Mouse (Mus musculus) kidney, adult 2 months (tissue): ENCODE results near the gene Hoxc12. TPM values are rescaled to one million over a fixed set of nuclear protein-coding genes. Genes with fewer than 3 reads are reported as not detected.

Experiments used
- DNase-seq: peaks from one replicate; pipeline ENCODE4 v3.0.0; 2021
- H3K27ac ChIP-seq: fragments of 200-500 bp; 2 replicates; pipeline ENCODE4 v1.5.1; 2012; ENCODE audit warnings: low read depth, low read length, control low read depth, inconsistent platforms; ENCODE audit not compliant: insufficient read depth
- H3K27me3 ChIP-seq: fragments of 200-500 bp; replicated peaks from 2 replicates; pipeline ENCODE4 v1.6.1; 2012; ENCODE audit warnings: mild to moderate bottlenecking, moderate library complexity, low read length, inconsistent platforms; ENCODE audit not compliant: control insufficient read depth, insufficient read depth
- H3K36me3 ChIP-seq: fragments of 200-500 bp; 2 replicates; pipeline ENCODE4 v1.6.1; 2012; ENCODE audit warnings: mild to moderate bottlenecking, moderate library complexity, low read length, inconsistent platforms; ENCODE audit not compliant: control insufficient read depth, insufficient read depth
- H3K4me1 ChIP-seq: fragments of 200-500 bp; 2 replicates; pipeline ENCODE4 v1.6.1; 2011; ENCODE audit warnings: low read length; ENCODE audit not compliant: control insufficient read depth, insufficient read depth
- H3K4me3 ChIP-seq: fragments of 200-500 bp; 2 replicates; pipeline ENCODE4 v1.5.1; 2011; ENCODE audit warnings: mild to moderate bottlenecking, low read depth, low read length, control low read depth; ENCODE audit not compliant: insufficient read depth
- CTCF ChIP-seq: fragments of 200-500 bp; conservative IDR thresholded peaks from 2 replicates; pipeline ENCODE4 v1.5.1; 2011; ENCODE audit warnings: low read depth, mild to moderate bottlenecking, control low read depth, low read length, moderate library complexity, mixed read lengths; ENCODE audit not compliant: insufficient read depth, insufficient read length
- POLR2A ChIP-seq: fragments of 200-500 bp; IDR thresholded peaks from one replicate; pipeline ENCODE4 v1.6.1; 2011; ENCODE audit warnings: low read depth, low read length, control low read depth
- WGBS: fragments of 180-500 bp; shearing (Covaris S2); methylation state at CpG from one replicate; pipeline ENCODE4 v1.1.7; 2018; 5-methylcytosine and 5-hydroxymethylcytosine counted together
- polyA plus RNA-seq: library from polyadenylated mRNA; depleted of rRNA; stranded (reverse); fragments of >200 nt; gene quantifications from 2 replicates; pipeline ENCODE4 v1.2.3, GENCODE M21; 2012

The Hoxc12 gene
- polyA plus RNA-seq, 1 experiment = not detected

DNA sequence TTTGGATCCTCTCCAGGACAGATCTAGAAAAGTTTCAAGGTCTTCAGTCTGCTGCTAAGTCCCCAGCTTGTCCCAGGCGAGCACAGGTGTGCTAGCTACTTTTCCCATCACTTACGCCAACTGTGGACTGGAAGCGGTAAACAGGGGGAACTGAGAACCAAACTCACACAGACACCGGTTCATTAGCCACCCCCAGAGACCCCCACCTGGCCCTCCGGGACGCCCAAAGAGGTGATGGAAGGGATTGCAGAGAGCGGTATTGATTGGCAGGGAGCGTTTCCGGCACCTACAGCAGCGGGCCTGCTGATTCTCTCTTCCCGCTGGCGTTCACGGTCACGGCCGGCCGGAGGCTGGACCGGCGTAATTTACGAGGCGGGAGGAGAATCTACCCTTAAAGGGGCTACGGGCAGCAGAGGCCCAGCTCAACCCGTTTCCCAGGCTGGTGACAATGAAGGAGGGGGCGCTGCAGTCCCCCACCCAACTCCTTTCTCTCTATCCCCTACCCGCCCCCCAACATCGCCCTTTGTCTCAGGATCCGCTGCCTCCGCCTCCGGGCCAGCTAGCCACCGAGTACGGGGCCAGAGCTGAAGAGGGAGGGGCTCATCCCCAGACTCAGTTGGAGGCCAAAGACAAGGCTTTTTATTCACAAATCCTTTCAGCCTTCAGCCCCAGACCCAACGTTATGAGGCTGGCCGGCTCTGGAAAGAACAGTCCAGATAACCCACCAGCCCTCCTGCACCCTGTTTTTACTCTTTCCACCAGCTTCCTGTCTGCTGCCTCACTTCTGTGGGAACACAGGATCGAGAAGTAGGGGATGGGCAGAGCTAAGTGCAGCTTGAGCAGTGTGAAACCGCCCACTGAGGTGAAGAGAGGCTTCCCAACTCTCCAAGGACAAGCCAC lies 2.9 kb downstream of the Hoxc12 start:
- WGBS = 8% methylated on average over 34 of the region's 34 CpGs
- Histone ChIP-seq H3K4me1 (no peaks in the 10 kb centered on the region), H3K27me3 (peaks cover 20% of the 10 kb centered on the region), H3K4me3 (no peak overlapping the region), H3K36me3 (no peaks in the 10 kb centered on the region), H3K27ac (no peak overlapping the region)
- DNase-seq = no peak
- TF ChIP-seq CTCF = no peak
- no peak for TF ChIP-seq POLR2A

GRCm38 (mm10) chr15:102942739-102943467 lies 6.3 kb downstream of the Hoxc12 start:
- TF ChIP-seq CTCF = no peak
- no peak for TF ChIP-seq POLR2A
- 3% methylated on average over 53 of the region's 53 CpGs for WGBS
- H3K4me1 ChIP-seq = no peaks in the 10 kb centered on the region
- H3K4me3 ChIP-seq = no peak overlapping the region
- no peaks in the 10 kb centered on the region for H3K36me3 ChIP-seq
- DNase-seq = no peak
- H3K27me3 ChIP-seq = peaks cover 14% of the 10 kb centered on the region
- H3K27ac ChIP-seq = no peak overlapping the region

DNA sequence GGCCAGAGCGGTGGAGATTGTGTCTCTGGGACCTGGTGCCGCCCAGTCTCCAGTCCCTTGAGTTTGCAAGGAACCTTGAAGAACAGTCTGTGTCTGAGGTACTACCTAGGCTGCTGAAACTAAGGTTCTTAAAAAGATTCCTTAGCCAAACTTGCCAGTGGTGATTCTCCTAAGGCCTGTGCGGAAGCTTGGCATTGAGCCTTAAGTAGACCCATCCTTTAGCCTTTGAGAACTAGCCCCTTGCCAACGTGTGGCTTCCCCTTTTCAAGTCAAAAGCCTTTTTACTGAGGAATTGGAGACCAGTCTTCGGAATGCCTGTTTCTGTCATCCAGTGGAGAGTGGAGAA lies 6.9 kb downstream of the Hoxc12 start:
- H3K4me1 ChIP-seq = no peaks in the 10 kb centered on the region
- TF ChIP-seq CTCF = no peak
- TF ChIP-seq POLR2A = no peak
- H3K36me3 ChIP-seq = no peaks in the 10 kb centered on the region
- 30% methylated on average over 5 of the region's 5 CpGs for WGBS
- no peak overlapping the region for H3K4me3 ChIP-seq
- no peak for DNase-seq
- H3K27ac ChIP-seq = no peak overlapping the region
- H3K27me3 ChIP-seq = peaks cover 10% of the 10 kb centered on the region

GRCm38 (mm10) chr15:102945185-102946077 lies 8.9 kb downstream of the Hoxc12 start:
- Histone ChIP-seq H3K4me1 (no peaks in the 10 kb centered on the region), H3K4me3 (no peak overlapping the region), H3K27me3 (peaks cover 10% of the 10 kb centered on the region), H3K27ac (no peak overlapping the region), H3K36me3 (no peaks in the 10 kb centered on the region)
- no peak for TF ChIP-seq POLR2A
- no peak for TF ChIP-seq CTCF
- 31% methylated on average over 22 of the region's 22 CpGs for WGBS
- no peak for DNase-seq

GRCm38 (mm10) chr15:102947276-102947675 lies 10.7 kb downstream of the Hoxc12 start:
- Histone ChIP-seq H3K27ac (no peak overlapping the region), H3K4me1 (no peaks in the 10 kb centered on the region), H3K27me3 (peaks cover 10% of the 10 kb centered on the region), H3K36me3 (no peaks in the 10 kb centered on the region), H3K4me3 (no peak overlapping the region)
- TF ChIP-seq POLR2A (no peak), CTCF (no peak)
- no peak for DNase-seq
- 36% methylated on average over 9 of the region's 9 CpGs for WGBS

GRCm38 (mm10) chr15:102948842-102949241 lies 12.3 kb downstream of the Hoxc12 start:
- Histone ChIP-seq H3K27ac (no peak overlapping the region), H3K4me3 (no peak overlapping the region), H3K4me1 (no peaks in the 10 kb centered on the region), H3K36me3 (no peaks in the 10 kb centered on the region), H3K27me3 (peaks cover 5% of the 10 kb centered on the region)
- WGBS = 45% methylated on average over 2 of the region's 2 CpGs
- no peak for DNase-seq
- TF ChIP-seq POLR2A (no peak), CTCF (no peak)

DNA sequence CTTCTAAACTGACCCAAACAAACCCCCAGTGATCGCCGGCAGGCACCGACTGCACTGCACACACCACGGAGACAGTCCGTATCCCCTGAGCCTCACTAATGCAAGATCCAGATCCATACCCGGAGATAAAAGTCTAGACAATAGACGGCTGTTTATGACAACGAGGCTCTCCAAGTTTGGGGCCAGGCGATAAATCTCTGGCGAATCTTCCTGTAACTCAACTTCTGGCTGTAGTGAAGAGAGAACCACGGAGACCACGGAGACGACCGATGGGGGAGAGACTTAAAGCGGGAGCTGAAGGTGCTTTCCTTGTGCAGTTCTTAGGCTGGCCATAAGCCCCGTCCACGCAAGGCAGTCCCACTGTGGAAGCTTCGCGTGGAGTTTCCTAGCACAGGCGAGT lies 13.1 kb downstream of the Hoxc12 start:
- DNase-seq = no peak
- peaks cover 5% of the 10 kb centered on the region for H3K27me3 ChIP-seq
- H3K36me3 ChIP-seq = no peaks in the 10 kb centered on the region
- H3K27ac ChIP-seq = no peak overlapping the region
- no peak for TF ChIP-seq CTCF
- no peak for TF ChIP-seq POLR2A
- H3K4me3 ChIP-seq = no peak overlapping the region
- WGBS = 18% methylated on average over 20 of the region's 20 CpGs
- H3K4me1 ChIP-seq = no peaks in the 10 kb centered on the region
